Mouse (Mus musculus) G1E (cell line): Measurements from ENCODE around the gene Olfr574.

Experiments
- CTCF ChIP-seq: IDR thresholded peaks from 2 replicates; pipeline ENCODE4 v1.5.1; 2012; ENCODE audit warnings: low read depth, low read length, inconsistent platforms, mixed read lengths
- POLR2AphosphoS5 ChIP-seq: IDR thresholded peaks from 2 replicates; pipeline ENCODE4 v1.6.1; 2012; ENCODE audit warnings: low read depth, low read length, inconsistent platforms; ENCODE audit not compliant: insufficient replicate concordance

DNA sequence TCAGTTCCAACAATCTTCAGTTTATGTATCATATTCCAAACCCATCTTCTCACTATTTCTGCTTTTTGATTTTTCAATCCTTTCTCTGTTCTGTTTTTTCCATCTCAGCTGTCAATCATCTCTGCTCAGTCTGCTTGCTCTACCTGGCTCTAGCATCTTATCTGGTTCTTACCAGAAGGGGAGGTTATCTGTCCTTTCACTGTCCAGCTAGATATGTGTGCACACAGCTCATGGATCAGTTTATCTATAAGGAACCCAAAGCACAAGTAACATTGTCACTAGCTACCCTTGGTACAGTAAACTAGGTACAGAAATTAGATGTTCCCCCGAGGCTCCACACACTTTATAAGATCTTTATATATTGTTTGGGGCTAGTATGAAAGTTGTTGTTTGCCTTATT, 4.8 kb upstream of the Olfr574 start:
- TF ChIP-seq CTCF: no peak
- TF ChIP-seq POLR2AphosphoS5: no peak
